Mouse (Mus musculus): ENCODE measurements around the gene Gm17657.

GRCm38 (mm10) chr17:29548994-29549393 lies 444 bp downstream of the Gm17657 start:
- TF ChIP-seq CTCF (conservative IDR thresholded peaks at IDR 0.05; ENCODE audit: insufficient read depth, insufficient read length, low read depth, low read length) (no peak), POLR2A (IDR thresholded peaks at IDR 0.05; ENCODE audit: low read depth, low read length) (no peak)

All from kidney, adult 2 months (tissue).